Mouse (Mus musculus) erythroblast, embryonic 14.5 days (primary cell): ENCODE results near the gene Gm47959.

Source experiments
- GATA1 ChIP-seq: IDR thresholded peaks from 2 replicates; pipeline ENCODE4 v1.6.1; 2012; ENCODE audit warnings: low read length, inconsistent platforms, mixed read lengths
- TAL1 ChIP-seq: IDR thresholded peaks from 3 replicates; pipeline ENCODE4 v1.6.1; 2012; ENCODE audit warnings: low read length, inconsistent platforms, mixed read lengths

DNA sequence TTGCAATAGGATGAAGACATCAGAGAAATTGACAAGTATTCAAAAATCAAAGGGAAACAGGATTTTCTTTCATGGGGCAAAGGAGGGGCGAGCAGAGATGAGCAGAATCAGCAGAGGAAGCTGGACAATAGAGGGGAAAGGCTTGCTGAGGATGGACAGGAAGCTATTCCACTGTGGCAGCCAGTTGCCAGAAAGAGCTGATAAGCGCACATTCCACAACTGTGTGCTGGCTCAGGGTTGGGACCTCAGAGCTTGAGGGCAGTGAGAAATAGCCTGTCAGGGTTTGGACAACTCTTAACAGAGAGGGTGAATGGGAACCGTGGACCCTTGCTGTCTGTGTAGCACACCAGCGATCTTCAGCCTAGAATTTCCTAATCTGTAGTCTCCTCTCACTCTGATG, 28.3 kb upstream of the Gm47959 start:
- no peak for TF ChIP-seq GATA1
- no peak for TF ChIP-seq TAL1
